Mouse (Mus musculus) cerebellum, adult 2 months (tissue): ENCODE results near the gene Cox10.

Experiments used
- CTCF ChIP-seq: fragments of 200-500 bp; IDR thresholded peaks from 2 replicates; pipeline ENCODE4 v1.5.1; 2011; ENCODE audit warnings: low read depth, mild to moderate bottlenecking, control low read depth, low read length, moderate library complexity, borderline replicate concordance; ENCODE audit not compliant: insufficient read depth
- POLR2A ChIP-seq: fragments of 200-500 bp; IDR thresholded peaks from 2 replicates; pipeline ENCODE4 v1.6.1; 2011; ENCODE audit warnings: low read length, control low read depth, borderline replicate concordance; ENCODE audit not compliant: insufficient read depth

DNA sequence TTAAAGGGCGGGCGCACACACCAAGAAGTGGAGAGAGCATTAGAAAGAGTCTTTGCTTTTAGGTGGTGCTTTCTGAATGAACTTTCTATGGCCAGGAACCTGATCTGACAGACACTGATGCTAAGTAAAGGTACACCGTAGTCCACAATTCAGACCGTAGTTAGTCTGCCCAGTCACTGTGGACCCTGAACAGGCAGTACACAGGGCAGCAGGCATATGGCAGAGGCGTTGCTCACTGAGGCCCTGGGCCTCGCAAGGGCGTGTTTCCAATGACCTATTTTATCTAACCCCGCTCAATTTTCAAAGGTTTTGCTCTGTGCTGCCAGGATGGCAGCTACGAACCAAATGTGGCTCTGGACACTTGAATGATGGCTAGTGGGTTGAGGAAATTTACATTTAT lies 107.8 kb downstream of the Cox10 start:
- TF ChIP-seq CTCF (no peak), POLR2A (no peak)
